Mouse (Mus musculus): Measurements from ENCODE around the gene Olfr749. TPM values are rescaled to one million over a fixed set of nuclear protein-coding genes. Genes with fewer than 3 reads are reported as not detected.
"Not testable (repeated sequence)": the region's sequence is repeated elsewhere in the genome, so short reads cannot be mapped to it uniquely, and the experiment has no call there.

The Olfr749 gene
- polyA plus RNA-seq, 1 experiment from 2014 or later: not detected

DNA sequence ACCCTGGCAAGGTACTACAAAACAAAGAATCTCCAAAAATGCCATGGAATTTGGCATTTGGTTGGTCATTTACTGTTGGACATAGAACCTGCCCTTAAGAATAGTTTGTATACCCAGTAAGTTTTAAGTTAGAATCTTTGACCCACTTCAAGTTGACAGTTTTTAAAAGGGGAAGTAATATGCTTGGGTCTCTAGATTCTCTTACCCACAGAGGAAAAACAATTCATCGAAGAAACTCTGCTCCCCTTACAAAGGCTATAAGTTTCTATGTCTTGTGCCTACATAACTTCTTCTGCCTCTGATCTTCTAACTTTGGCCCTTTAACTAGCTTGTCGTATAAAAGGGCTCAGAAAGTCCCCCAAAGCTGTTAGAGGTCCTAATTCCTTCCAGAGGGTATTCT is 4.6 kb downstream of the Olfr749 start:
- no peak for ATAC-seq (ENCODE audit: low read depth)
- H3K4me1 ChIP-seq (replicated peaks; ENCODE audit: control insufficient read depth, insufficient read depth, low read length): no peaks in the 10 kb centered on the region
- no peaks in the 10 kb centered on the region for H3K27me3 ChIP-seq (ENCODE audit: control insufficient read depth, insufficient read depth, low read depth, low read length)
- H3K9me3 ChIP-seq (ENCODE audit: control insufficient read depth, low read length): no peaks in the 10 kb centered on the region
- H3K27ac ChIP-seq (ENCODE audit: low read length): no peak overlapping the region
- H3K4me3 ChIP-seq (ENCODE audit: low read length): no peak overlapping the region
- 67% methylated on average over 2 of the region's 2 CpGs for WGBS
- no peak overlapping the region for H3K9ac ChIP-seq (ENCODE audit: low read length)
- no peak overlapping the region for H3K4me2 ChIP-seq (ENCODE audit: low read depth, low read length)
- H3K36me3 ChIP-seq (ENCODE audit: control insufficient read depth, insufficient read depth, low read length): no peaks in the 10 kb centered on the region

- not testable (repeated sequence) for H3K4me3 ChIP-seq (ENCODE audit: low read length); H3K9ac ChIP-seq (ENCODE audit: low read length); H3K27ac ChIP-seq (ENCODE audit: low read length); H3K4me1 ChIP-seq (replicated peaks; ENCODE audit: control insufficient read depth, insufficient read depth, low read length); H3K4me2 ChIP-seq (ENCODE audit: low read depth, low read length); H3K9me3 ChIP-seq (ENCODE audit: control insufficient read depth, low read length); H3K27me3 ChIP-seq (ENCODE audit: control insufficient read depth, insufficient read depth, low read depth, low read length); ATAC-seq (ENCODE audit: low read depth); H3K36me3 ChIP-seq (ENCODE audit: control insufficient read depth, insufficient read depth, low read length)
- WGBS: 52% methylated on average over 3 of the region's 4 CpGs
These were observed 22.5 kb downstream of the Olfr749 start for GRCm38 (mm10) chr14:50722371-50722770.

GRCm38 (mm10) chr14:50719875-50720274 is 25.0 kb downstream of the Olfr749 start:
- not testable (repeated sequence) for H3K4me2 ChIP-seq (ENCODE audit: low read depth, low read length); H3K27me3 ChIP-seq (ENCODE audit: control insufficient read depth, insufficient read depth, low read depth, low read length); H3K36me3 ChIP-seq (ENCODE audit: control insufficient read depth, insufficient read depth, low read length); H3K4me3 ChIP-seq (ENCODE audit: low read length); H3K9me3 ChIP-seq (ENCODE audit: control insufficient read depth, low read length); ATAC-seq (ENCODE audit: low read depth); H3K9ac ChIP-seq (ENCODE audit: low read length); H3K4me1 ChIP-seq (replicated peaks; ENCODE audit: control insufficient read depth, insufficient read depth, low read length); H3K27ac ChIP-seq (ENCODE audit: low read length)
- 87% methylated on average over 15 of the region's 15 CpGs for WGBS

DNA sequence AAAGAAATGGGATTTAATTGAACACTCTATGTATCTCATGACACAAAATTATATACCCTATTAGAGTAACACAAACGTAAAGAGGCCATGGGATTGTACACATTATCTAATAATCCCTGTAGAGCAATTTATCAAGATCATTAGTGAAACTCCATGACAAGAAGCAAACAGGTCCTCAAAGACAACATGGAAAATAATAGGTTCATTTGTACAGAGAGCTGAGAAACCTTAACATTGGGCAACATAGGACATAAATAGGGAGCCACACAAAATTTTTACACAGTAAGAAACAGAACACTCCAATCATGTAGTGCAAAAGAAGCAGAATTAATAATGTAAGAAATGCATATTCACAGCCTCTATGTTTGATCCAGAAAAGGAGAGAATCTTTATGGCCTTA is 37.8 kb downstream of the Olfr749 start, which contains the start of gene Olfr748:
Gene Olfr748, plus strand, starts transcription at position 301 of the 400 bp plus-strand sequence.
- Histone ChIP-seq H3K4me2 (ENCODE audit: low read depth, low read length) (no peak within 1 kb of the TSS), H3K36me3 (ENCODE audit: control insufficient read depth, insufficient read depth, low read length) (no peaks in the 10 kb centered on the region), H3K4me1 (replicated peaks; ENCODE audit: control insufficient read depth, insufficient read depth, low read length) (no peaks in the 10 kb centered on the region), H3K27me3 (ENCODE audit: control insufficient read depth, insufficient read depth, low read depth, low read length) (no peaks in the 10 kb centered on the region), H3K9me3 (ENCODE audit: control insufficient read depth, low read length) (no peaks in the 10 kb centered on the region), H3K4me3 (ENCODE audit: low read length) (no peak within 1 kb of the TSS), H3K9ac (ENCODE audit: low read length) (no peak within 1 kb of the TSS), H3K27ac (ENCODE audit: low read length) (no peak within 1 kb of the TSS)
- ATAC-seq (ENCODE audit: low read depth): no peak
- 56% methylated on average over 1 of the region's 1 CpGs for WGBS

- no peak within 1 kb of the TSS for H3K27ac ChIP-seq (ENCODE audit: low read length)
- H3K36me3 ChIP-seq (ENCODE audit: control insufficient read depth, insufficient read depth, low read length): no peaks in the 10 kb centered on the region
- no peak for ATAC-seq (ENCODE audit: low read depth)
- H3K4me1 ChIP-seq (replicated peaks; ENCODE audit: control insufficient read depth, insufficient read depth, low read length): no peaks in the 10 kb centered on the region
- H3K27me3 ChIP-seq (ENCODE audit: control insufficient read depth, insufficient read depth, low read depth, low read length): no peaks in the 10 kb centered on the region
- WGBS: 87% methylated on average over 3 of the region's 3 CpGs
- no peak within 1 kb of the TSS for H3K9ac ChIP-seq (ENCODE audit: low read length)
- H3K4me3 ChIP-seq (ENCODE audit: low read length): no peak within 1 kb of the TSS
- H3K4me2 ChIP-seq (ENCODE audit: low read depth, low read length): no peak within 1 kb of the TSS
- no peaks in the 10 kb centered on the region for H3K9me3 ChIP-seq (ENCODE audit: control insufficient read depth, low read length)
These were observed 51.8 kb downstream of the Olfr749 start, which contains the start of gene Olfr747 for GRCm38 (mm10) chr14:50693106-50693505. Gene Olfr747 (minus strand): TSS chr14:50693206.

Other genes starting within 250 kb of the Olfr749 start
- gene Olfr742, start 241.5 kb downstream of the Olfr749 start, polyA plus RNA-seq (2015; fragmentation: Nextera tagmentation; extraction: Ambion mirVana): not detected in 2 replicates
- gene Olfr743, start 223.3 kb downstream of the Olfr749 start, polyA plus RNA-seq (2015; fragmentation: Nextera tagmentation; extraction: Ambion mirVana): not detected in 2 replicates
- gene Olfr744, start 130.2 kb downstream of the Olfr749 start, polyA plus RNA-seq (2015; fragmentation: Nextera tagmentation; extraction: Ambion mirVana): not detected in 2 replicates
- not detected in 2 replicates for gene Olfr745, start 105.7 kb downstream of the Olfr749 start, polyA plus RNA-seq (2015; fragmentation: Nextera tagmentation; extraction: Ambion mirVana)
- not detected in 2 replicates for gene Olfr746, start 98.0 kb downstream of the Olfr749 start, polyA plus RNA-seq (2015; fragmentation: Nextera tagmentation; extraction: Ambion mirVana)
- gene Olfr747, start 51.9 kb downstream of the Olfr749 start, polyA plus RNA-seq (2015; fragmentation: Nextera tagmentation; extraction: Ambion mirVana): not detected in 2 replicates
- gene Olfr748, start 37.7 kb downstream of the Olfr749 start, polyA plus RNA-seq (2015; fragmentation: Nextera tagmentation; extraction: Ambion mirVana): not detected in 2 replicates
- gene Ttc5, start 40.4 kb upstream of the Olfr749 start, polyA plus RNA-seq (2015; fragmentation: Nextera tagmentation; extraction: Ambion mirVana): 68.6 and 71.7 TPM in 2 replicates
- not detected in 2 replicates for gene Ccnb1ip1, start 62.6 kb upstream of the Olfr749 start, polyA plus RNA-seq (2015; fragmentation: Nextera tagmentation; extraction: Ambion mirVana)
- gene Parp2, start 62.7 kb upstream of the Olfr749 start, polyA plus RNA-seq (2015; fragmentation: Nextera tagmentation; extraction: Ambion mirVana): 62.5 and 64.7 TPM in 2 replicates
- 6.0 and 6.2 TPM in 2 replicates for gene Tep1, start 125.5 kb upstream of the Olfr749 start, polyA plus RNA-seq (2015; fragmentation: Nextera tagmentation; extraction: Ambion mirVana)
- 0.59 TPM in 2 replicates for gene Klhl33, start 152.4 kb upstream of the Olfr749 start, polyA plus RNA-seq (2015; fragmentation: Nextera tagmentation; extraction: Ambion mirVana)
- gene Osgep, start 179.8 kb upstream of the Olfr749 start, polyA plus RNA-seq (2015; fragmentation: Nextera tagmentation; extraction: Ambion mirVana): 153 and 171 TPM in 2 replicates
- gene Apex1, start 179.9 kb upstream of the Olfr749 start, polyA plus RNA-seq (2015; fragmentation: Nextera tagmentation; extraction: Ambion mirVana): 171 and 177 TPM in 2 replicates
- 47.1 and 48.4 TPM in 2 replicates for gene Pip4p1, start 185.8 kb upstream of the Olfr749 start, polyA plus RNA-seq (2015; fragmentation: Nextera tagmentation; extraction: Ambion mirVana)
- gene Pnp, start 186.0 kb upstream of the Olfr749 start, polyA plus RNA-seq (2015; fragmentation: Nextera tagmentation; extraction: Ambion mirVana): 68.8 and 73.1 TPM in 2 replicates
- gene Gm49342, start 199.4 kb upstream of the Olfr749 start, polyA plus RNA-seq (2015; fragmentation: Nextera tagmentation; extraction: Ambion mirVana): not detected in 2 replicates
- 0.46 and 0.88 TPM in 2 replicates for gene Pnp2, start 210.9 kb upstream of the Olfr749 start, polyA plus RNA-seq (2015; fragmentation: Nextera tagmentation; extraction: Ambion mirVana)